Mouse (Mus musculus): ENCODE results near the gene Prtn3. TPM values are rescaled to one million over a fixed set of nuclear protein-coding genes. Genes with fewer than 3 reads are reported as not detected.

The Prtn3 gene
- polyA plus RNA-seq, 1 experiment from 2014 or later, result 9.5 TPM

Small RNA genes lying within 50 kb of the gene (microRNA-seq; reads per million reads assigned to microRNA genes)
- not detected for gene Mir6910

Other genes with a start within 250 kb of the Prtn3 start
- 24.7 and 28.9 TPM in 2 replicates for gene Shc2, start 236.6 kb upstream of the Prtn3 start, polyA plus RNA-seq (2015; fragmentation: Nextera tagmentation; extraction: Ambion mirVana)
- 0.14 and 0.17 TPM in 2 replicates for gene Odf3l2, start 228.7 kb upstream of the Prtn3 start, polyA plus RNA-seq (2015; fragmentation: Nextera tagmentation; extraction: Ambion mirVana)
- 1.0 and 4.1 TPM in 2 replicates for gene Madcam1, start 209.9 kb upstream of the Prtn3 start, polyA plus RNA-seq (2015; fragmentation: Nextera tagmentation; extraction: Ambion mirVana)
- 109 and 115 TPM in 2 replicates for gene Tpgs1, start 205.1 kb upstream of the Prtn3 start, polyA plus RNA-seq (2015; fragmentation: Nextera tagmentation; extraction: Ambion mirVana)
- gene Cdc34, start 192.3 kb upstream of the Prtn3 start, polyA plus RNA-seq (2015; fragmentation: Nextera tagmentation; extraction: Ambion mirVana), result 83.0 and 83.4 TPM in 2 replicates
- 1.1 TPM in 2 replicates for gene Gzmm, start 185.5 kb upstream of the Prtn3 start, polyA plus RNA-seq (2015; fragmentation: Nextera tagmentation; extraction: Ambion mirVana)
- gene Bsg, start 170.0 kb upstream of the Prtn3 start, polyA plus RNA-seq (2015; fragmentation: Nextera tagmentation; extraction: Ambion mirVana), result 958 and 1,001 TPM in 2 replicates
- 2.0 and 3.0 TPM in 2 replicates for gene Hcn2, start 157.8 kb upstream of the Prtn3 start, polyA plus RNA-seq (2015; fragmentation: Nextera tagmentation; extraction: Ambion mirVana)
- gene Polrmt, start 127.9 kb upstream of the Prtn3 start, polyA plus RNA-seq (2015; fragmentation: Nextera tagmentation; extraction: Ambion mirVana), result 43.4 TPM in 2 replicates
- gene Fgf22, start 119.4 kb upstream of the Prtn3 start, polyA plus RNA-seq (2015; fragmentation: Nextera tagmentation; extraction: Ambion mirVana), result 2.7 and 3.4 TPM in 2 replicates
- gene Rnf126, start 107.5 kb upstream of the Prtn3 start, polyA plus RNA-seq (2015; fragmentation: Nextera tagmentation; extraction: Ambion mirVana), result 108 and 110 TPM in 2 replicates
- 2.6 and 4.5 TPM in 2 replicates for gene Fstl3, start 97.2 kb upstream of the Prtn3 start, polyA plus RNA-seq (2015; fragmentation: Nextera tagmentation; extraction: Ambion mirVana)
- gene Prss57, start 83.5 kb upstream of the Prtn3 start, polyA plus RNA-seq (2015; fragmentation: Nextera tagmentation; extraction: Ambion mirVana), result 0.14 and 10.2 TPM in 2 replicates
- 227 and 256 TPM in 2 replicates for gene Palm, start 80.9 kb upstream of the Prtn3 start, polyA plus RNA-seq (2015; fragmentation: Nextera tagmentation; extraction: Ambion mirVana)
- 0.33 and 11.5 TPM in 2 replicates for gene Misp, start 53.5 kb upstream of the Prtn3 start, polyA plus RNA-seq (2015; fragmentation: Nextera tagmentation; extraction: Ambion mirVana)
- gene Ptbp1, start 20.0 kb upstream of the Prtn3 start, polyA plus RNA-seq (2015; fragmentation: Nextera tagmentation; extraction: Ambion mirVana), result 55.8 and 121 TPM in 2 replicates
- gene Plppr3, start 158 bp downstream of the Prtn3 start, polyA plus RNA-seq (2015; fragmentation: Nextera tagmentation; extraction: Ambion mirVana), result 316 and 385 TPM in 2 replicates
- gene Elane, start 11.8 kb downstream of the Prtn3 start, polyA plus RNA-seq (2015; fragmentation: Nextera tagmentation; extraction: Ambion mirVana), result 0.31 and 0.50 TPM in 2 replicates
- not detected in 2 replicates for gene Cfd, start 16.4 kb downstream of the Prtn3 start, polyA plus RNA-seq (2015; fragmentation: Nextera tagmentation; extraction: Ambion mirVana)
- 44.9 and 46.7 TPM in 2 replicates for gene Med16, start 34.4 kb downstream of the Prtn3 start, polyA plus RNA-seq (2015; fragmentation: Nextera tagmentation; extraction: Ambion mirVana)
- gene Gm26602, start 36.4 kb downstream of the Prtn3 start, polyA plus RNA-seq (2015; fragmentation: Nextera tagmentation; extraction: Ambion mirVana), result 22.7 and 23.6 TPM in 2 replicates
- gene Kiss1r, start 42.5 kb downstream of the Prtn3 start, polyA plus RNA-seq (2015; fragmentation: Nextera tagmentation; extraction: Ambion mirVana), result 1.8 and 2.8 TPM in 2 replicates
- gene R3hdm4, start 46.7 kb downstream of the Prtn3 start, polyA plus RNA-seq (2015; fragmentation: Nextera tagmentation; extraction: Ambion mirVana), result 264 and 288 TPM in 2 replicates
- gene Arid3a, start 52.6 kb downstream of the Prtn3 start, polyA plus RNA-seq (2015; fragmentation: Nextera tagmentation; extraction: Ambion mirVana), result 2.4 and 5.1 TPM in 2 replicates
- 94.4 and 104 TPM in 2 replicates for gene Wdr18, start 85.7 kb downstream of the Prtn3 start, polyA plus RNA-seq (2015; fragmentation: Nextera tagmentation; extraction: Ambion mirVana)
- 0.32 and 0.33 TPM in 2 replicates for gene Grin3b, start 96.2 kb downstream of the Prtn3 start, polyA plus RNA-seq (2015; fragmentation: Nextera tagmentation; extraction: Ambion mirVana)
- gene Tmem259, start 109.9 kb downstream of the Prtn3 start, polyA plus RNA-seq (2015; fragmentation: Nextera tagmentation; extraction: Ambion mirVana), result 21.3 and 24.7 TPM in 2 replicates
- gene Cnn2, start 114.1 kb downstream of the Prtn3 start, polyA plus RNA-seq (2015; fragmentation: Nextera tagmentation; extraction: Ambion mirVana), result 31.6 and 76.4 TPM in 2 replicates
- gene Abca7, start 122.0 kb downstream of the Prtn3 start, polyA plus RNA-seq (2015; fragmentation: Nextera tagmentation; extraction: Ambion mirVana), result 5.2 and 5.6 TPM in 2 replicates
- gene Arhgap45, start 142.2 kb downstream of the Prtn3 start, polyA plus RNA-seq (2015; fragmentation: Nextera tagmentation; extraction: Ambion mirVana), result 2.0 and 13.7 TPM in 2 replicates
- 134 and 148 TPM in 2 replicates for gene Polr2e, start 165.3 kb downstream of the Prtn3 start, polyA plus RNA-seq (2015; fragmentation: Nextera tagmentation; extraction: Ambion mirVana)
- gene Gpx4, start 172.7 kb downstream of the Prtn3 start, polyA plus RNA-seq (2015; fragmentation: Nextera tagmentation; extraction: Ambion mirVana), result 559 and 600 TPM in 2 replicates
- 11.7 and 12.8 TPM in 2 replicates for gene Sbno2, start 231.1 kb downstream of the Prtn3 start, polyA plus RNA-seq (2015; fragmentation: Nextera tagmentation; extraction: Ambion mirVana)
- 16.9 and 17.3 TPM in 2 replicates for gene Stk11, start 241.3 kb downstream of the Prtn3 start, polyA plus RNA-seq (2015; fragmentation: Nextera tagmentation; extraction: Ambion mirVana)